Mouse (Mus musculus) hindbrain, embryonic 11.5 days (tissue): ENCODE measurements around the gene Elp5. TPM values are rescaled to one million over a fixed set of nuclear protein-coding genes. Genes with fewer than 3 reads are reported as not detected.
"Not testable (repeated sequence)": the region's sequence is repeated elsewhere in the genome, so short reads cannot be mapped to it uniquely, and the experiment has no call there.

Experiments
- ATAC-seq: fragments of 200-750 bp; cut with Nextera tagmentation; 2 replicates; pipeline ENCODE4 v1.8.0; 2017; ENCODE audit warnings: mild to moderate bottlenecking, moderate TSS enrichment, moderate library complexity; ENCODE audit not compliant: low FRiP score
- DNase-seq: peaks from one replicate; pipeline ENCODE4 v3.0.0-alpha.2; 2015; ENCODE audit warnings: low spot score
- H3K27ac ChIP-seq: fragments of 300-500 bp; sonication (generic); 2 replicates; pipeline ENCODE4 v1.5.1; 2014; ENCODE audit warnings: mild to moderate bottlenecking, low read depth, low read length
- H3K27me3 ChIP-seq: fragments of 300-500 bp; sonication (generic); 2 replicates; pipeline ENCODE4 v1.6.1; 2014; ENCODE audit warnings: mild to moderate bottlenecking, low read length, moderate library complexity, mixed read lengths; ENCODE audit not compliant: control insufficient read depth, insufficient read depth
- H3K36me3 ChIP-seq: fragments of 300-500 bp; sonication (generic); 2 replicates; pipeline ENCODE4 v1.6.1; 2014; ENCODE audit warnings: mild to moderate bottlenecking, low read length, moderate library complexity, mixed read lengths; ENCODE audit not compliant: control insufficient read depth, insufficient read depth
- H3K4me1 ChIP-seq: fragments of 300-500 bp; sonication (generic); replicated peaks from 2 replicates; pipeline ENCODE4 v1.6.1; 2014; ENCODE audit warnings: low read length, mixed read lengths; ENCODE audit not compliant: control insufficient read depth, insufficient read depth
- H3K4me2 ChIP-seq: fragments of 300-500 bp; sonication (generic); replicated peaks from 2 replicates; pipeline ENCODE4 v1.6.1; 2014; ENCODE audit warnings: mild to moderate bottlenecking, low read depth, low read length
- H3K4me3 ChIP-seq: fragments of 300-500 bp; sonication (generic); 2 replicates; pipeline ENCODE4 v1.5.1; 2014; ENCODE audit warnings: low read depth, low read length
- H3K9ac ChIP-seq: fragments of 300-500 bp; sonication (generic); 2 replicates; pipeline ENCODE4 v1.6.1; 2014; ENCODE audit warnings: low read depth, low read length
- H3K9me3 ChIP-seq: fragments of 300-500 bp; sonication (generic); 2 replicates; pipeline ENCODE4 v1.6.1; 2016; ENCODE audit warnings: low read length; ENCODE audit not compliant: control insufficient read depth
- WGBS: fragments of 180-500 bp; shearing (Covaris S2); extraction: QIAGEN DNeasy Blood & Tissue Kit; methylation state at CpG from one replicate; pipeline ENCODE4 v1.1.7; 2014; 5-methylcytosine and 5-hydroxymethylcytosine counted together
- polyA plus RNA-seq: library from polyadenylated mRNA; unstranded; fragments of >200 nt; fragmentation: Nextera tagmentation; extraction: Ambion mirVana; gene quantifications from 2 replicates; pipeline ENCODE4 v1.2.1, GENCODE M21; 2014

Gene Elp5
- polyA plus RNA-seq, 1 experiment from 2014 or later = 154 TPM

DNA sequence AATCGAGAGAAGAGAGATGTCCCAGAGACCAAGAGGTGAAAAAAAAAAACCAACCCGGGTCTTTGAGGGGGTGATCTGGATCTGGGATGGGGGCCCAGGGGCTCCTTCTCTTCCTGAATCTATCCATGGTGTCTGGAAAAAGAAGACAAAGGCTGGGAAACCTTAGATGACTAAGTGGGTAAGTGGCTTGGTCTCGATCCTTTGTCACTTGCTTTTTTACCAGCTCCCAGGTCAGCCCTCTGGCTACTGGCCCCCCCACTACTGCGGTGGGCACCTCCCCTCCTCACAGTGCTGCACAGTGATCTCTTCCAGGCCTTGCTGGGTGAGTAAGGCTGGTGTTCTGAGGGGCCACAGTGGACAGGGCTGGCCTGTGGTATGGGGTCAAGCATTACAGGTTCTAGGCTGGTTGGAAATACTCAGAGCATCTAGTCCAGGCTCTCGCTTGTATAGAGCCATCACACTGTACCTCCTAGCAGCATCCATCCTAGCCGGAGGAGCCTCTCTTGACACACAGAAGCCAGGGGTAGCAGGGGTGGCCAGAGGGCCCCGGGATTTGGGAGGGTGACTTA, 35.0 kb upstream of the Elp5 start:
- WGBS = 49% methylated on average over 7 of the region's 7 CpGs
- Histone ChIP-seq H3K4me2 (peak overlapping the region; percentile 82), H3K9me3 (no peaks in the 10 kb centered on the region), H3K4me3 (no peak overlapping the region; the same call in 1 of the 2 replicates), H3K36me3 (0 out of 2 replicates have a peak, but pooled peaks cover 3% of the 10 kb centered on the region), H3K9ac (peak overlapping the region; percentile 81; the same call in 1 of the 2 replicates), H3K27ac (0 out of 2 replicates have a peak overlapping the region, but pooled peaks have one; percentile 24), H3K27me3 (no peaks in the 10 kb centered on the region), H3K4me1 (peaks cover 15% of the 10 kb centered on the region)
- no peak for DNase-seq
- ATAC-seq = no peak

DNA sequence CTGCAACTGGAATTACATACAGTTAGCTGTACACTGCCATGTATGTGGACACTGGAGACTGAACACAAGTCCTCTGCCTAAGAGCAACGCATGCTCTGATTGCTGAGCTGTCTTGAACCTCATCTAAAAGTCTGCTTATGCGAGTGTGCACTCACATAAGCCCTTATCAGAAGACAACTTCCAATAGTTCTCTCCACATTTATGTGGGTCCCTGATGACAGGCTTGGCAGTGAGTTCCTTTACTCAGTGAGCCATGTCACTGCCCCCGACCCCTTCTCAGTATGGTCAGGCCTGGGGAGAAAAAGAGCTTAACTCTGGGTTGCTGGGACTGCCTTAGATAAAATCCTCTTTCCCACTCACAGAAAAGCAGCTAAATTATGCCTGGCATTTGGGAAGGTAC, 34.4 kb upstream of the Elp5 start, which contains the start of gene Dlg4:
Dlg4 (plus strand) TSS at position 274 of the 400 bp plus-strand sequence.
- DNase-seq (no peak), ATAC-seq (no peak)
- Histone ChIP-seq H3K27me3 (no peaks in the 10 kb centered on the region), H3K4me1 (peaks cover 15% of the 10 kb centered on the region), H3K9me3 (no peaks in the 10 kb centered on the region), H3K4me3 (peak within 1 kb of the TSS; percentile 51), H3K36me3 (0 out of 2 replicates have a peak, but pooled peaks cover 7% of the 10 kb centered on the region), H3K9ac (peak within 1 kb of the TSS; percentile 81; the same call in 1 of the 2 replicates), H3K4me2 (peak within 1 kb of the TSS; percentile 82), H3K27ac (0 out of 2 replicates have a peak within 1 kb of the TSS, but pooled peaks have one; percentile 24)
- WGBS = 81% methylated on average over 3 of the region's 3 CpGs

DNA sequence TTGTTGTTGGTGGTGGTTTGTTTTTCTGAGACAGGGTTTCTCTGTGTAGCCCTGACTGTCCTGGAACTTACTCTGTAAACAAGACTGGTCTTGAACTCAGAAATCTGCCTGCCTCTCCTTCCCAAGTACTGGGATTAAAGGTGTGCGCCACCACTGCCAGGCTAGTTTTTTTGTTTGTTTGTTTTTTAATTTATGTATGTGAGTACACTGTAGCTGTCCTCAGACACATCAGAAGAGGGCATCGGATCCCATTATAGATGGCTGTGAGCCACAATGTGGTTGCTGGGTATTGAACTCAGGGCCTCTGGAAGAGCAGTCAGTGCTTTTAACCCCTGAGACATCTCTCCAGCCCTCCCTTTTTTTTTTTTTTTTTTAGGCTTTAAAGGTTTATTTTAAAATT, 33.9 kb upstream of the Elp5 start:
- H3K27ac ChIP-seq, ATAC-seq, H3K4me3 ChIP-seq, H3K9me3 ChIP-seq, H3K4me2 ChIP-seq, H3K27me3 ChIP-seq, H3K9ac ChIP-seq, H3K36me3 ChIP-seq, DNase-seq: not testable (repeated sequence)
- WGBS = 83% methylated on average over 2 of the region's 2 CpGs
- H3K4me1 ChIP-seq = peaks cover 15% of the 10 kb centered on the region

DNA sequence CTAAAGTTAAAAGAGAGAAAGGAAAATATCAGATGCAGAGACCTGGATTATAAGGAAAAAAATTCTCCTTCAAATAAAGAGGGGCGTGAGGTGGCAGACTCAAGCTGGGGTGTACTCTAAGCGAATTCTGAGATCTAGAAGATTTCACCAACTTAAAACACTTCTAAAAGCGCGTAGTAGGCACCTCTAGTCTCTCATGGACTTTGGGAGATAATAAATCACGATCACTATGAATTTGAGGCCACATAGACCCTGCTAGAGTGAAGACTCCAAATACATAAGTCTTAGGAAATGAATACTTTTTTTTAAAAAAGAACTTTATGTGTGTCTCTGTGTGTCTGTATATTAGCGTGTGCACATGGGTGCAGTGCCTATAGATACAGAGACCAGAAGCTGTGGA, 33.4 kb upstream of the Elp5 start:
- H3K4me2 ChIP-seq = no peak overlapping the region
- DNase-seq (no peak), ATAC-seq (no peak)
- H3K36me3 ChIP-seq = peaks cover 10% of the 10 kb centered on the region
- no peak overlapping the region for H3K27ac ChIP-seq
- peaks cover 15% of the 10 kb centered on the region for H3K4me1 ChIP-seq
- 68% methylated on average over 6 of the region's 6 CpGs for WGBS
- H3K9me3 ChIP-seq = no peaks in the 10 kb centered on the region
- H3K9ac ChIP-seq = no peak overlapping the region
- no peaks in the 10 kb centered on the region for H3K27me3 ChIP-seq
- H3K4me3 ChIP-seq = no peak overlapping the region

DNA sequence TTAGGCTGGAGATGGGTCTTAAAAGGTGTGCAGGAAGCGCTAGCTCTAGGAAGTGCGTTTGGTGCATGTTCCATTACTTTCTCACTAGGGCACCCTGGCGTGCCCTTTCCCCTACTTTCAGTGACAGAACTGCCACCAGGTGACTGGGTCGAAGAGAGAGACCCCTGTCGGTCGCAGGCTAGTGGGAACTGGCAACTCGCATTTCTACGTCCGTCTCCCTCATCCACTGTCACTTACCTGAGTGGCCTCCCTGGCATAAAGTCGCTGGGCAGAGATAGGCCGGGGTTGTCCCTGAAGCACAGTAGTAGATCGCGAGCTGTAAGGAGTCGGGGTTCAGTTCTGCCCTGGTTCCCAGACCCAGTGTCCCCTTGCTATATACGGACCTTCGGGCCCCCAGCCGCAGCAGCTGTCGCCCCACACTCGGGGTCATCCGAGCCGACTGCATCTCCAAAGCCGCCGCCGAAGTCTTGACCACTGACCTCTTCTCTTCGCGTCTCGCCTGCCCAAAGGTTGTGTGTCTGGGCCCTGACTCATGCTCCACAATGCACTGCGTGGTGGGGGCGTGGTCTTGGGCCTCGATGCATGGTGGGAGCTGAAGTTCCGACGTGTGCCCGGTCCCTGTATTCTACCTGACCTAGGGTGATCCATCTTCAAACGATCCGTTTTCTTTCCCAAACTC, 32.7 kb upstream of the Elp5 start, which contains the start of gene Acadvl:
Acadvl (minus strand) TSS at position 532 of the 679 bp plus-strand sequence.
- Histone ChIP-seq H3K4me3 (peak within 1 kb of the TSS; percentile 41), H3K9ac (peak within 1 kb of the TSS; percentile 45), H3K4me2 (peak within 1 kb of the TSS; percentile 51), H3K27ac (peak within 1 kb of the TSS; percentile 31; the same call in 1 of the 2 replicates), H3K9me3 (no peaks in the 10 kb centered on the region), H3K4me1 (peaks cover 11% of the 10 kb centered on the region), H3K36me3 (peaks cover 10% of the 10 kb centered on the region), H3K27me3 (no peaks in the 10 kb centered on the region)
- DNase-seq (peak; percentile 90), ATAC-seq (peak; percentile 77)
- WGBS = 1% methylated on average over 35 of the region's 35 CpGs

DNA sequence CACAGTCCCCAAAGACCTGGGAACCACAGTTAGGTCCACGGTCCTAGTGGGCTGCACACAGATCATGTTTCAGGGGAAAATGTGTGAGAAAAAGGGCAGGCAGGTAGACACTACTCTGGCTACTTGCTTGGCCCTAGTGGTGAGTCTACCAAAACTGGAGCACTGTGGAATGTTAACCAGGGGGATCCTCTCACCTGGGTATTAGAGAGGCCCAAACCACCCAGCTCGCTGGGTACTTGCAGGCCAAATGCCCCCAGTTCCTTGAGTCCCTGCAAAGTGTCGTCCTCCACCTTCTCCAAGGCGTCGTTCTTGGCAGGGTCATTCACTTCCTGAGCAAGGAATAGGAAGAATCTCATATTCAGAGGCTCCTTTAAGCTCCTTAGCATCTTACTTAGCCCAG, 31.7 kb upstream of the Elp5 start:
- Histone ChIP-seq H3K4me2 (no peak overlapping the region), H3K4me1 (peaks cover 11% of the 10 kb centered on the region), H3K9me3 (no peaks in the 10 kb centered on the region), H3K4me3 (no peak overlapping the region), H3K36me3 (peaks cover 12% of the 10 kb centered on the region), H3K27ac (no peak overlapping the region), H3K27me3 (no peaks in the 10 kb centered on the region), H3K9ac (no peak overlapping the region)
- ATAC-seq (no peak), DNase-seq (no peak)
- WGBS = 59% methylated on average over 5 of the region's 5 CpGs

DNA sequence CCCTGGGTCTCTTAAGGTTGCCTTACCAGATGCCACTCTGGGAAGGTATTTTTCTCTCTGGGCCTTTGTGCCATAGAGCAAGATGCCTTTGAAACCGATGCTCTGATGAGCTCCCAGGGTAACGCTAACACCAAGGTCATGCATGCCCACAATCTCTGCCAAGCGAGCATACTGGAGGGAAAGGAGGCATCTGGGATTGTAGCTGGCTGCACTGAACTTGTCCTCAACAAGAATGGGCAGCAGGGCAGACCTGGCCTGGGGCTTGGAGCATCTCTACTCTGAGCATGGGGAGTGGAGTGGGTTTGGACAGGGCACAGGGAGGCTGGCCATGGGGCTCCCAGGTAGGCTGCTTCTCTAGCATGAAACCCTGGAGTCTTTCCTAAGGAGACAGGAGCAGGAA, 31.1 kb upstream of the Elp5 start:
- peaks cover 11% of the 10 kb centered on the region for H3K4me1 ChIP-seq
- H3K9me3 ChIP-seq = no peaks in the 10 kb centered on the region
- DNase-seq (no peak), ATAC-seq (no peak)
- no peak overlapping the region for H3K4me3 ChIP-seq
- H3K36me3 ChIP-seq = peaks cover 18% of the 10 kb centered on the region
- H3K4me2 ChIP-seq = no peak overlapping the region
- WGBS = 86% methylated on average over 3 of the region's 3 CpGs
- H3K27me3 ChIP-seq = no peaks in the 10 kb centered on the region
- no peak overlapping the region for H3K9ac ChIP-seq
- H3K27ac ChIP-seq = no peak overlapping the region

DNA sequence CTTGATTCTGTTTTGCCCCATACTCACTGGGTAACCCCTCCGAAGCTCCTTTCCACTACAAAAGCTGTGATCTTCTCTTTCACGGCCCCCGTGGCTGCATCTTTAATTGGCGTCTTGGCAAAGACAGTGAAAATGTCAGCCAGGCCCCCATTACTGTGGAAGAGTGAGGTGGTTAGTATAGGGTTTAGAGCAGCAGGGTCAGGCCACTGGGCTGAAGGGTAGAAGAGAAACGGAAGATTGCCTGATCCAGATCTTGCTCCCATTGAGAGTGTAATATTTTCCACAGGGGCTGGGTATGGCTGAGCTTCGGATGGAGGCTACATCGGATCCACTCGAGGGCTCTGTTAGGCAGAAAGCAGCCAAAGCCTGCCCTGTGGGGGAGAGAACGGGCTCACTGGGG, 30.6 kb upstream of the Elp5 start:
- Histone ChIP-seq H3K9ac (no peak overlapping the region), H3K9me3 (no peaks in the 10 kb centered on the region), H3K4me3 (no peak overlapping the region), H3K36me3 (peaks cover 18% of the 10 kb centered on the region), H3K27me3 (no peaks in the 10 kb centered on the region), H3K4me1 (peaks cover 11% of the 10 kb centered on the region), H3K4me2 (no peak overlapping the region), H3K27ac (no peak overlapping the region)
- no peak for DNase-seq
- no peak for ATAC-seq
- 94% methylated on average over 9 of the region's 9 CpGs for WGBS
